Mouse (Mus musculus) testis, adult 2 months (tissue): Measurements from ENCODE around the gene Atg4b. TPM values are rescaled to one million over a fixed set of nuclear protein-coding genes. Genes with fewer than 3 reads are reported as not detected.

ENCODE experiments used
- H3K27ac ChIP-seq: fragments of 200-500 bp; 2 replicates; pipeline ENCODE4 v1.5.1; 2012; ENCODE audit warnings: low read depth, low read length; ENCODE audit not compliant: control insufficient read depth, insufficient read depth
- H3K27me3 ChIP-seq: fragments of 200-500 bp; 2 replicates; pipeline ENCODE4 v1.6.1; 2012; ENCODE audit warnings: mild to moderate bottlenecking, low read length, moderate library complexity; ENCODE audit not compliant: control insufficient read depth, insufficient read depth
- H3K36me3 ChIP-seq: fragments of 200-500 bp; 2 replicates; pipeline ENCODE4 v1.6.1; 2012; ENCODE audit warnings: mild to moderate bottlenecking, low read length; ENCODE audit not compliant: control insufficient read depth, insufficient read depth
- H3K4me1 ChIP-seq: fragments of 200-500 bp; 2 replicates; pipeline ENCODE4 v1.6.1; 2012; ENCODE audit warnings: low read length; ENCODE audit not compliant: control insufficient read depth, insufficient read depth
- H3K4me3 ChIP-seq: fragments of 200-500 bp; 2 replicates; pipeline ENCODE4 v1.5.1; 2012; ENCODE audit warnings: low read depth, mild to moderate bottlenecking, low read length, moderate library complexity, mixed read lengths; ENCODE audit not compliant: control insufficient read depth
- CTCF ChIP-seq: fragments of 200-500 bp; IDR thresholded peaks from 2 replicates; pipeline ENCODE4 v1.5.1; 2012; ENCODE audit warnings: low read depth, mild to moderate bottlenecking, inconsistent platforms, low read length, moderate library complexity; ENCODE audit not compliant: control insufficient read depth, insufficient read depth, insufficient replicate concordance
- POLR2A ChIP-seq: fragments of 200-500 bp; IDR thresholded peaks from 2 replicates; pipeline ENCODE4 v1.6.1; 2012; ENCODE audit warnings: low read depth, mild to moderate bottlenecking, inconsistent platforms, low read length, moderate library complexity; ENCODE audit not compliant: control insufficient read depth
- polyA plus RNA-seq: library from polyadenylated mRNA; depleted of rRNA; stranded (reverse); fragments of >200 nt; gene quantifications from 2 replicates; pipeline ENCODE4 v1.2.3, GENCODE M21; 2012

Gene Atg4b
- polyA plus RNA-seq, 1 experiment, result 36.5 TPM

DNA sequence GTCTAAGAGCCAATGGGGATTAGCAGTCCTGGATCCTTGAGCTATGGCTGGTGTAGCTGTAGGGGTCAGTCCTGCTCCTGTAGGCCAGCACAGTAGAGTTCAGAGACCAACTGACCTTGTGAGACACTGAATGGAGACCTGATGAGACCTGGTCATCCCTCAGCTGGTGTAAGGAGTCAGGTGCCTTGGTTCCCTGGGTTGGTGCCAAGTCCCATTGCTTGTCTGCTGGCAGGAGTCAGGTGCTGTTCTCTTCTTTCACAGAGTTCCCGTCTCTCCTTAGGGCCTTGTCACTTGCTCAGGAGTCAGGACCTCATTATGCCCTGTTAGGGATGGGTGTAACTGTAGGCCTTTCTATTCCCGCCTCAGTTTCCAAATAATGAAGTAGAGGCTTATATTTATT, 35.6 kb downstream of the Atg4b start:
- TF ChIP-seq POLR2A, result no peak
- no peak for TF ChIP-seq CTCF
- Histone ChIP-seq H3K4me3 (no peak overlapping the region), H3K4me1 (no peaks in the 10 kb centered on the region), H3K27ac (no peak overlapping the region), H3K36me3 (peaks cover 4% of the 10 kb centered on the region), H3K27me3 (no peaks in the 10 kb centered on the region)

DNA sequence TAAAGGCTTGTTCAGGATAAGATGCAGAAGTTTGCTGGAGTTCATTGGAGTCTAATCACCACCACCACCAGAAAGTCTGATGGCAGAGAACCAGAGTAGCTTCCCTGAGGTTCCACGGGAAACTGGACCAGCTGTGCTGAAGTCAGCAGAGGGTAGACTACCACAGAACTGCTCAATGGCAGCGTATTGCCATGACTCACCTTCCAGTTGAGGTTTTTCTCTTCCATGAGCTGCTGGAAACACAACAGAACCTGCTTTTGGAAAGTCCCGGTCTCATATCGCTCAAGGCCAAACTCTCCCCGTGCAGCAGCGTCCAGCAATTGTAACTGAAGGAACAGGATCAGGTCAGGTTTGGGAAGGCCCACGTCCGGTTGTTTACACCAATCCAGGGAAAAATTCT, 43.2 kb downstream of the Atg4b start:
- H3K36me3 ChIP-seq, result peaks cover 1% of the 10 kb centered on the region
- TF ChIP-seq CTCF, result no peak
- TF ChIP-seq POLR2A, result no peak
- no peak overlapping the region for H3K4me3 ChIP-seq
- H3K27me3 ChIP-seq, result no peaks in the 10 kb centered on the region
- H3K27ac ChIP-seq, result no peak overlapping the region
- H3K4me1 ChIP-seq, result no peaks in the 10 kb centered on the region

DNA sequence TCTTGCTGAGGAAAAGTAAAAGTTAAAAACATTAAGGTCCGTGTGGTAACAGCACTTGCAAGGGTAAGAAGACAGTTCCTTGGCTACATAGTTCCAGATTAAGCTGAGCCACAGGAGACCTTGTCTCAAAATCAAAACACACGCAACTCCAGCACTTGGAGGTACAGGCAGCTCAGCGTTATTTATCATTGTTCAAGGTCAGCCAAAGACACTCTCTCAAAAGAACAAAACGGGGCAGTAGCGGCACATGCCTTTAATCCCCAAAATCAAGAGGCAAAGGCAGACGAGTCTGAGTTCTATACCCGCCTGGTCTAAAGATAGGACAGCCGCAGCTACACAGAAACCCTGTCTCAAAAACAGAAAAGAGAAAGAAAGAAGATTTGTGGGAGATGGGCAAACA, 44.6 kb downstream of the Atg4b start:
- H3K36me3 ChIP-seq, result peaks cover 3% of the 10 kb centered on the region
- H3K4me3 ChIP-seq, result no peak overlapping the region
- H3K4me1 ChIP-seq, result peaks cover 2% of the 10 kb centered on the region
- TF ChIP-seq POLR2A (no peak), CTCF (no peak)
- no peaks in the 10 kb centered on the region for H3K27me3 ChIP-seq
- H3K27ac ChIP-seq, result peak overlapping the region; percentile 53; the same call in 1 of the 2 replicates

DNA sequence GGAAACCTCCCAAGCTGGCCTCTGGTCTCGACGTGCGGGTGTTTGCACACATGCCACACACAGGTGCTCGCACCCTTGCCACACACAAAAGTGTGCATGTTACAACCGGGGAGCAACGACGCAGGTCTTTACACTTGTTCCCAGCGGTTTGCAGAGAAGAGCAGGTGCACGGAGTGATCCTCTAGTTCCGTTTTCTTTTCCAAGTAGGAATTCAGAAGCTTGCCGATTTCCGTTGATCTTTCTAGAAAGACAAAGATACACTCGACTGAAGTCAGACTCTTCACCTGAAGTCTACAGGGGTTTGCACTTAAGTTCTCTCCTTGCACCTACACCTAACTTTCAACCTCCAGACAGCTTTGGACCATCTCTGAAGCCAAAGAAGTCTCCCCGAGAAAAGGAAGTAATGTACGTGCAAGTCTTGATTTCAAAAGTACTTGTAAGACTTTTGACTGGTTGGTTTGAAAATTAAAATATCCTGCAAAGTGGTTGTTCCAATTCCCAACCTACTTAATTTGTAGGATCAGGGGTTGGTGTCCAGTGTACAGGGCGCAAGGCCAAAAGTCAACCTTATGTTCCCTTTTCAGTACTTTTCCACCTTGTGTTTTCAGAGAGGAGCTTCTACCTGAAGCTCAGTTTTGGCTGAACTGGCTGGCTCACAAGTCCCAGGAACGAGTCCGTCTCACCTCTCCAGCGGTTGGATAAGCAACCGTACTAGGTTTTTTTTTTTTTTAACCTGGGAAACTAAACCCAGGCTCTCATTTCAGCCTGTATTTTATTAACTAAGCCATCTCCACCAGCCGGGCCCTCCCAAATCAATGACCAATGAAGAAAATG, 49.6 kb downstream of the Atg4b start:
- Histone ChIP-seq H3K4me1 (peaks cover 12% of the 10 kb centered on the region), H3K27me3 (no peaks in the 10 kb centered on the region), H3K36me3 (peaks cover 2% of the 10 kb centered on the region; the same call in 1 of the 2 replicates), H3K27ac (peak overlapping the region; percentile 92), H3K4me3 (peak overlapping the region; percentile 99)
- TF ChIP-seq POLR2A, result no peak
- TF ChIP-seq CTCF, result no peak

DNA sequence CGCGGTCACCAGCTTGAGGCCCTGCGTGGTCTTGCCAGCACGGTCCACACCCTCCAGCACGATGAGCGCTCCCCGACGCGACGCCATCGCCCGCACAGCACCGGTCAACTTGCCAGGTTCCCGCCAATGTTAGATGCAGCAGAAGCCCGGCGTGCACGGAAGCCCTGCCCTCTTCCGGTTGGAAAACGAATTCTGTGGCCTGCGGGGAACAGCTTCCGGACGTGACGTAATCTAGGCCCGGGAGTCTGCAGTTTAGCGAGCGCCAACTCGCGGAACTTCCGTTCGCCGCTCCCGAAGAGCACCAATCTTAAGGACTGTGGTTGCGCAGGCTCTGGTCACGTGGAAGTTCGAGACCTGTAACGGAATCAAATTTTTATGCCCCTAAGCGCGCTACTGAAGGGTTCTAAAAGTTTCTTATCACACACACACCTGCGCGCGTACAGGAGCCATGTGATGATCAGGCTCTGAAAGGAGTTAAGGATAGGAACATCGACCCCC, 50.5 kb downstream of the Atg4b start, which contains the start of gene Dtymk:
Gene Dtymk (minus strand): TSS at position 194 of the 498 bp plus-strand sequence.
- no peaks in the 10 kb centered on the region for H3K27me3 ChIP-seq
- H3K4me1 ChIP-seq, result peaks cover 12% of the 10 kb centered on the region
- peak within 1 kb of the TSS; percentile 92 for H3K27ac ChIP-seq
- peaks cover 2% of the 10 kb centered on the region; the same call in 1 of the 2 replicates for H3K36me3 ChIP-seq
- peak within 1 kb of the TSS; percentile 99 for H3K4me3 ChIP-seq
- TF ChIP-seq CTCF, result peak; percentile 26; the same call in 1 of the 2 replicates
- TF ChIP-seq POLR2A, result peak; percentile 89

DNA sequence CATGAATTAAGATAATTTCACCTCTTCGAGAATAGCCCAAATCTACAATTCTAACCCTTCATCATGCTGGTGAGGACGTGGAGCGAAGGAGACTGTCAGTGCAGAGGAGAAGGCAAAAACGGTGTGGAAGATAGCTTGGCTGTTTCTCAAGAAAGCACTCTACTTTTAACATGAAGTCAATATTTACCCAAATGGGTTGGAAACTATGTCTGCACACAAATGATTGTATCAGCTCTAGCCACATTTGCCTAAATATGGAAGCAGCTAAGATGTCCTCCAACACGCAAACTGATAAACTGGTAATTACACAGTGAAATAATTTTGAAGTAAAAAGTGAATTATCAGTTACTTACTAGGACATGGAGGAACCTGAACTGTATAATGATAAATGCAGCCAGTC, 51.5 kb downstream of the Atg4b start:
- H3K27me3 ChIP-seq, result no peaks in the 10 kb centered on the region
- H3K27ac ChIP-seq, result peak overlapping the region; percentile 58
- peaks cover 12% of the 10 kb centered on the region for H3K4me1 ChIP-seq
- no peak for TF ChIP-seq POLR2A
- TF ChIP-seq CTCF, result no peak
- H3K36me3 ChIP-seq, result peaks cover 2% of the 10 kb centered on the region; the same call in 1 of the 2 replicates
- H3K4me3 ChIP-seq, result no peak overlapping the region
